Mouse (Mus musculus) heart, adult 18-20 months (tissue): Measurements from ENCODE around the gene Csf3r. TPM values are rescaled to one million over a fixed set of nuclear protein-coding genes. Genes with fewer than 3 reads are reported as not detected.
A peak's percentile ranks its signal among the peaks of the same experiment; 100 is the strongest.

Source experiments
- DNase-seq, 2 experiments: peaks; one replicate each; pipeline ENCODE4 v3.0.0; 2021 to 2022; ENCODE audit warnings: mixed read lengths in 1 of 2
- total RNA-seq, 2 experiments: library from RNA; stranded (reverse); gene quantifications; 2 replicates each; pipeline ENCODE4 v1.2.3; 2021

The Csf3r gene
- total RNA-seq, 2 experiments from 2014 or later, result 0.62 TPM

- DNase-seq, result no peak
These were observed 33.1 kb downstream of the Csf3r start for GRCm38 (mm10) chr4:126057207-126058133.

- DNase-seq, result peak; percentile 91 to 93
These were observed 34.0 kb downstream of the Csf3r start, which contains the start of gene Oscp1 for GRCm38 (mm10) chr4:126058134-126058996. TSS of gene Oscp1 (plus strand) at chr4:126058565.

GRCm38 (mm10) chr4:126058997-126059362, 34.6 kb downstream of the Csf3r start:
- DNase-seq, result no peak

DNA sequence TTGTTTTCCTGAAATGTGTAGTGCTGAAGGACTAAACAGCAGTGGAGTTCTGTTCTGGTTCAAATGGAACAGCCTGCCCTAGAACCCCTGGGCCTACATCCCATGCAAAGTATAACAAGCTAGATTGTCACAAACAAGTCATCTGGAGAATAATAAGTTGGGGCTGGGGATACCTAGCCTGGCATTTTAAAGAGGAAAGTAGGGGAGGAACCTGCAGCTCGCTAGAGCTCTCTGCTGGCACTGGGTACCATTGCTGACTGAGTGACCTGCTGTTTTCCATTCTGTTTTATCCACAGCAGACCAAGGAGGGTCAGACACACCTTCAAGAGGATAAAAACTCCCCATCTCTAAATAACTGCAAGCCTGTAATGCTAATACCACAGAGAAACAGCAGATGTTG, 38.5 kb downstream of the Csf3r start:
- no peak for DNase-seq

- no peak for DNase-seq
These were observed 40.9 kb downstream of the Csf3r start for GRCm38 (mm10) chr4:126065241-126065640.

GRCm38 (mm10) chr4:126067401-126068077, 43.2 kb downstream of the Csf3r start:
- peak; percentile 54 to 59 for DNase-seq

DNA sequence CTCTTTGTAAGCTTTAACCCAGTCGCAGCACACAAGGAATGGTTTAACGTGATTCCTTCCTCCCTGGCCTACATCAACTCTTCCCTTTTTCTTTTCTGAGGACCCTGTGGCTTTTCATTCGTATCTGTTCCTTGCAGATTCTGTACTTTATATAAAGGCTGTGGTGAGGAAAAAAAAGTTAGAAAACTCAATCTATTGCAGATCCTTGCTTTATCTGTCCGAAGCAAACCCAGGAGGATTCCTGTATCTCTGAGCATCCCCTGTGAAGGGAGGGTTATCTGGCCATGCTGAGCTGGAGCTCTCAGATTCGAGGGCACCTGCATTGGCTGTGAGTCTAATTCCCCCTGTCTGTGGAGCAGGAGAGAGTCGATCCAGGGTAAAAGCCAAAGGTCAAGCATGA, 44.5 kb downstream of the Csf3r start:
- no peak for DNase-seq

- no peak for DNase-seq
These were observed 53.5 kb downstream of the Csf3r start for GRCm38 (mm10) chr4:126077833-126078232.

DNA sequence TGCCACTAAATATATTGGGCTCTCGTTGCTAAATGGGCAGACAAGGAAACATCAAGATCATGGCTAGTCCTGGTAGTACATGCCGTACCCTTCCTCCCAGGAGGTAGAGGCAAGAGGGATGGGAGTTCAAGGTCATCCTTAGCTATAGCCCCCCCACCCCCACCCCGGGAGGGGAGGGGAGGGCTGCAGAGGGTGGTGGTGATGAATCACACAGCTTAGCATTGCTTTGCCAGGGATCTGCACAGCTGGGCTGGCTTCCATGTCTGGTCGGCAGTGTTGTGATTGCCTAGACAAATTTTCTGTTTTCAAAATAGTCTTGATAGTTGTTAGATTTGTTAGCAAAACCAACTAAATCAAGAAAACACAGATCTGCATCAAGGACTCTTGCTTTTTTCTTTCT, 54.9 kb downstream of the Csf3r start:
- peak in 1 of 2 experiments; percentile 21 for DNase-seq

DNA sequence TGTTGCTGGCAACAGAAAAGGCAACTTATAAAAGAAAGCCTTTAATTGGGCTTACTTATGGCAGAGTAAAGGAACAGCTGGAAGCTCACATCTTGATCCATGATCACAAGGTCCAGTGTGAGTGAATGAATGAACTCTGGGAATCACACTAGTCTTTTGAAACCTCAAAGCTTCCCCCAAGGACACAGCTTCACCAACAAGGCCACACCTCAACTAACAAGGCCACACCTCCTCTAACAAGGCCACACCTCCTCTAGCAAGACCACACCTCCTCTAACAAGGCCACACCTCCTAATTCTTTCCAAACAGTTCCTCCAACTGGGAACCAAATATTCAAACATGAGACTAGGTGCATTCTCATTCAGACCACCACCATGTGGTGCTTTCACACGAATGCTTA, 57.3 kb downstream of the Csf3r start:
- DNase-seq, result no peak

- DNase-seq, result no peak
These were observed 58.7 kb downstream of the Csf3r start for GRCm38 (mm10) chr4:126083021-126083420.

GRCm38 (mm10) chr4:126084382-126084781, 60.0 kb downstream of the Csf3r start:
- no peak for DNase-seq

- DNase-seq, result peak; percentile 87 to 88
These were observed 61.7 kb downstream of the Csf3r start for GRCm38 (mm10) chr4:126085996-126086576.

- no peak for DNase-seq
These were observed 65.9 kb downstream of the Csf3r start for GRCm38 (mm10) chr4:126090101-126090847.

- no peak for DNase-seq
These were observed 66.4 kb downstream of the Csf3r start for GRCm38 (mm10) chr4:126090848-126091124.

GRCm38 (mm10) chr4:126091873-126092272, 67.5 kb downstream of the Csf3r start:
- DNase-seq, result no peak

Other genes starting within 250 kb of the Csf3r start
- 10 to 100 TPM; 78.7 to 80.8 TPM for gene Mrps15, start 22.4 kb downstream of the Csf3r start, total RNA-seq
- gene Oscp1, start 34.0 kb downstream of the Csf3r start, total RNA-seq, result 1 to 10 TPM; 2.3 to 2.4 TPM
- gene Lsm10, start 72.1 kb downstream of the Csf3r start, total RNA-seq, result 10 to 100 TPM; 13.3 to 15.3 TPM
- 10 to 100 TPM; 41.4 to 52.6 TPM for gene Stk40, start 79.4 kb downstream of the Csf3r start, total RNA-seq
- gene Eva1b, start 123.2 kb downstream of the Csf3r start, total RNA-seq, result 1 to 10 TPM; 8.8 to 9.5 TPM
- 1 to 10 TPM; 1.3 to 2.4 TPM for gene Sh3d21, start 138.9 kb downstream of the Csf3r start, total RNA-seq
- 100 to 1,000 TPM in 1 of 2 experiments, 10 to 100 TPM in 1; 86.5 to 116 TPM for gene Thrap3, start 178.2 kb downstream of the Csf3r start, total RNA-seq
- 100 to 1,000 TPM; 240 to 249 TPM for gene Map7d1, start 231.8 kb downstream of the Csf3r start, total RNA-seq
- gene Trappc3, start 237.8 kb downstream of the Csf3r start, total RNA-seq, result 10 to 100 TPM; 46.2 to 56.9 TPM